In genomic region chr5:43045860-43046259, GRCm38 (mm10) we compare ENCODE assay signal across 29 mouse cellular contexts.
DNase-seq lines count a peak whose midpoint lies in the region; ATAC-seq and TF ChIP-seq lines count a peak whose summit lies in the region.
"Had no signal": no experiment of that assay in that cellular context is flagged by ENCODE, and none has a peak within 500 bp of the region (broad histone marks: within the 10 kb centered on the region; RNA-seq: fewer than 3 reads in every experiment).

No protein-coding gene starts in this region.

- H3K4me1 ChIP-seq in MEL (ENCODE audit: control insufficient read depth in 1 of 2, insufficient read depth in 2 of 2, low read length in 2 of 2): peaks cover 11 to 21% of the 10 kb centered on the region in 2 experiments
- H3K4me1 ChIP-seq: embryonic facial prominence, embryonic 10.5 days; embryonic facial prominence, embryonic 13.5 days; forebrain, embryonic 12.5 days; forebrain, embryonic 15.5 days; hindbrain, embryonic 12.5 days; hindbrain, embryonic 15.5 days had no signal

- no peak overlapping the region for H3K27ac ChIP-seq in MEL (ENCODE audit: control insufficient read depth, low read depth, low read length)
- H3K27ac ChIP-seq: embryonic facial prominence, embryonic 10.5 days; embryonic facial prominence, embryonic 13.5 days; forebrain, embryonic 12.5 days; forebrain, embryonic 15.5 days; heart, adult 2 months; heart, embryonic 10.5 days; heart, embryonic 13.5 days; hindbrain, embryonic 12.5 days; hindbrain, embryonic 15.5 days had no signal

- peak overlapping the region in 1 of 2 experiments; percentile 25; a peak in 1 of 4 replicates for H3K4me3 ChIP-seq in MEL (ENCODE audit: control insufficient read depth in 1 of 2, insufficient read depth in 1 of 2, low read depth in 2 of 2, low read length in 2 of 2)
- H3K4me3 ChIP-seq: embryonic facial prominence, embryonic 10.5 days; embryonic facial prominence, embryonic 13.5 days; erythroblast, embryonic 14.5 days; forebrain, embryonic 12.5 days; forebrain, embryonic 15.5 days; heart, adult 2 months; heart, embryonic 10.5 days; heart, embryonic 13.5 days; hindbrain, embryonic 12.5 days; hindbrain, embryonic 15.5 days had no signal

- peak; percentile 57 for ATAC-seq in granulocyte monocyte progenitor cell, adult 5-6 weeks (replicated peaks; ENCODE audit: poor library complexity, severe bottlenecking)
- peak; percentile 61 for ATAC-seq in megakaryocyte progenitor cell, adult 5-6 weeks (replicated peaks; ENCODE audit: poor library complexity)
- ATAC-seq: activated CD4-positive, CD25-positive, alpha-beta regulatory T cell, adult 4 months; forebrain, embryonic 15.5 days had no signal

- no peaks in the 10 kb centered on the region for H3K9me3 ChIP-seq in MEL (replicated peaks; ENCODE audit: insufficient read depth, low read length)
- H3K9me3 ChIP-seq: embryonic facial prominence, embryonic 10.5 days; embryonic facial prominence, embryonic 13.5 days; forebrain, embryonic 12.5 days; forebrain, embryonic 15.5 days; G1E; heart, embryonic 10.5 days; heart, embryonic 13.5 days; hindbrain, embryonic 12.5 days; hindbrain, embryonic 15.5 days had no signal

- peak; percentile 89 to 95 for TF ChIP-seq EP300 in MEL (IDR thresholded peaks at IDR 0.05; ENCODE audit: low read depth in 1 of 2, low read length in 2 of 2)

- H3K27me3 ChIP-seq in MEL (ENCODE audit: control insufficient read depth in 1 of 2, insufficient read depth in 2 of 2, low read length in 2 of 2): no peaks in the 10 kb centered on the region
- H3K27me3 ChIP-seq: CH12.LX; embryonic facial prominence, embryonic 13.5 days; forebrain, embryonic 12.5 days; forebrain, embryonic 15.5 days; heart, embryonic 13.5 days; hindbrain, embryonic 12.5 days; hindbrain, embryonic 15.5 days had no signal

- no peak overlapping the region for H3K9ac ChIP-seq in MEL (ENCODE audit: control insufficient read depth, low read depth, low read length, poor library complexity, severe bottlenecking)
- H3K9ac ChIP-seq: embryonic facial prominence, embryonic 13.5 days; forebrain, embryonic 12.5 days; forebrain, embryonic 15.5 days; heart, embryonic 13.5 days; hindbrain, embryonic 12.5 days; hindbrain, embryonic 15.5 days had no signal

- no peaks in the 10 kb centered on the region for H3K79me2 ChIP-seq in MEL (ENCODE audit: control insufficient read depth, insufficient read depth, low read length, poor library complexity)

- peak; percentile 79 for DNase-seq in MEL (ENCODE audit: low read depth, low spot score)
- no peak for DNase-seq in right cerebral cortex, adult 18-20 months
- no peak for DNase-seq in cerebellum, postnatal 4 days (ENCODE audit: low spot score in 2 of 2)
- DNase-seq in lung, postnatal 4 days: no peak
- DNase-seq: adrenal gland, adult 8-10 months; adrenal gland, postnatal 25 days; B cell, adult 2 months; cerebellum, adult 11-12 months; cerebellum, adult 8-10 months; cerebellum, postnatal 10 days; embryo, embryonic 11 days; gastrocnemius, postnatal 25 days; heart, adult 2 months; heart, postnatal 14 days; heart, postnatal 4 days had no signal

- TF ChIP-seq RAD21 in MEL (IDR thresholded peaks at IDR 0.05; ENCODE audit: low read depth, low read length): no peak

- no peak for TF ChIP-seq POLR2A in MEL (IDR thresholded peaks at IDR 0.05; ENCODE audit: control insufficient read depth in 1 of 2, insufficient read depth in 1 of 2, low read depth in 1 of 2, low read length in 2 of 2, poor library complexity in 1 of 2)

- H3K36me3 ChIP-seq in MEL (ENCODE audit: control insufficient read depth in 1 of 2, insufficient read depth in 2 of 2, low read length in 2 of 2): peaks cover 0 to 30% of the 10 kb centered on the region in 2 experiments; a peak in 2 of 4 replicates
- H3K36me3 ChIP-seq: embryonic facial prominence, embryonic 10.5 days; embryonic facial prominence, embryonic 13.5 days; forebrain, embryonic 12.5 days; forebrain, embryonic 15.5 days; G1E; heart, embryonic 10.5 days; heart, embryonic 13.5 days; hindbrain, embryonic 12.5 days; hindbrain, embryonic 15.5 days had no signal

- no peak for TF ChIP-seq CTCF in MEL (IDR thresholded peaks at IDR 0.05 in 2 of 3, conservative IDR thresholded peaks at IDR 0.05 in 1 of 3; ENCODE audit: control insufficient read depth in 1 of 3, insufficient read depth in 1 of 3, low read depth in 2 of 3, low read length in 3 of 3, poor library complexity in 1 of 3, severe bottlenecking in 1 of 3)

TF ChIP-seq in MEL, 35 proteins besides CTCF, POLR2A, EP300 and RAD21:
- TF ChIP-seq USF2 (IDR thresholded peaks at IDR 0.05; ENCODE audit: borderline replicate concordance in 1 of 2, insufficient read depth in 1 of 2, low read depth in 1 of 2, low read length in 2 of 2) (no peak; a peak in 1 of 4 replicates), SMC3 (IDR thresholded peaks at IDR 0.05; ENCODE audit: low read depth, low read length) (no peak), USF1 (IDR thresholded peaks at IDR 0.05; ENCODE audit: low read depth, low read length) (no peak), ELF1 (IDR thresholded peaks at IDR 0.05; ENCODE audit: low read depth, low read length) (0 out of 2 replicates have a peak, but pooled peaks have one; percentile 17), POLR2AphosphoS5 (IDR thresholded peaks at IDR 0.05; ENCODE audit: borderline replicate concordance, low read depth, low read length) (no peak), MYB (IDR thresholded peaks at IDR 0.05; ENCODE audit: low read depth, low read length) (0 out of 2 replicates have a peak, but pooled peaks have one; percentile 33), MXI1 (IDR thresholded peaks at IDR 0.05; ENCODE audit: low read depth, low read length) (0 out of 2 replicates have a peak, but pooled peaks have one; percentile 22), MAFK (IDR thresholded peaks at IDR 0.05; ENCODE audit: borderline replicate concordance, low read depth, low read length) (peak; percentile 33; the same call in 1 of the 2 replicates), ZMIZ1 (IDR thresholded peaks at IDR 0.05; ENCODE audit: low read depth, low read length) (0 out of 2 replicates have a peak, but pooled peaks have one; percentile 52), ZKSCAN1 (IDR thresholded peaks at IDR 0.05; ENCODE audit: low read depth, low read length) (peak; percentile 62; the same call in 1 of the 2 replicates), MAZ (IDR thresholded peaks at IDR 0.05; ENCODE audit: low read depth, low read length) (peak; percentile 92), ZC3H11A (IDR thresholded peaks at IDR 0.05; ENCODE audit: low read depth, low read length) (no peak), BHLHE40 (IDR thresholded peaks at IDR 0.05; ENCODE audit: borderline replicate concordance, low read depth, low read length) (no peak), ETS1 (IDR thresholded peaks at IDR 0.05; ENCODE audit: low read depth, low read length) (peak; percentile 72), CHD1 (IDR thresholded peaks at IDR 0.05; ENCODE audit: low read depth, low read length) (peak; percentile 88; the same call in 1 of the 2 replicates), JUND (IDR thresholded peaks at IDR 0.05; ENCODE audit: low read depth, low read length) (peak; percentile 82; the same call in 1 of the 2 replicates), SIN3A (IDR thresholded peaks at IDR 0.05; ENCODE audit: low read length) (peak; percentile 61), RCOR1 (IDR thresholded peaks at IDR 0.05; ENCODE audit: low read depth, low read length) (peak; percentile 79; the same call in 1 of the 2 replicates), POLR2AphosphoS2 (IDR thresholded peaks at IDR 0.05; ENCODE audit: low read length) (no peak), MAX (IDR thresholded peaks at IDR 0.05; ENCODE audit: low read length) (no peak), KAT2A (conservative IDR thresholded peaks at IDR 0.05; ENCODE audit: low read depth, low read length) (no peak), E2F4 (IDR thresholded peaks at IDR 0.05; ENCODE audit: borderline replicate concordance, low read depth, low read length) (no peak), CHD2 (IDR thresholded peaks at IDR 0.05; ENCODE audit: low read length) (0 out of 2 replicates have a peak, but pooled peaks have one; percentile 36), MYC (IDR thresholded peaks at IDR 0.05; ENCODE audit: low read depth, low read length) (no peak; the same call in 1 of the 2 replicates), ZNF384 (IDR thresholded peaks at IDR 0.05; ENCODE audit: low read depth, low read length) (peak; percentile 42; the same call in 1 of the 2 replicates), TAL1 (IDR thresholded peaks at IDR 0.05; ENCODE audit: low read length) (peak; percentile 26; the same call in 1 of the 2 replicates), HCFC1 (IDR thresholded peaks at IDR 0.05; ENCODE audit: low read depth, low read length) (peak; percentile 54; the same call in 1 of the 2 replicates), GABPA (IDR thresholded peaks at IDR 0.05; ENCODE audit: low read depth, low read length) (no peak), TBP (IDR thresholded peaks at IDR 0.05; ENCODE audit: low read depth, low read length) (no peak), GATA1 (IDR thresholded peaks at IDR 0.05; ENCODE audit: low read depth, low read length) (peak; percentile 80), TCF12 (IDR thresholded peaks at IDR 0.05; ENCODE audit: low read depth, low read length) (peak; percentile 82), NRF1 (IDR thresholded peaks at IDR 0.05; ENCODE audit: insufficient read depth, low read depth, low read length, poor library complexity, severe bottlenecking) (no peak), MEF2A (IDR thresholded peaks at IDR 0.05; ENCODE audit: extremely low read depth, insufficient replicate concordance, low read depth, low read length, poor library complexity, severe bottlenecking) (no peak), NELFE (IDR thresholded peaks at IDR 0.05; ENCODE audit: low read depth, low read length) (no peak)
